Mouse (Mus musculus) thymus, postnatal 36 days (tissue): Measurements from ENCODE around the gene Snx32.

ENCODE experiments used
- DNase-seq, 2 experiments: peaks; one replicate each; pipeline ENCODE4 v3.0.0; 2022; ENCODE audit warnings: mixed read lengths in 2 of 2

Snx32 gene

DNA sequence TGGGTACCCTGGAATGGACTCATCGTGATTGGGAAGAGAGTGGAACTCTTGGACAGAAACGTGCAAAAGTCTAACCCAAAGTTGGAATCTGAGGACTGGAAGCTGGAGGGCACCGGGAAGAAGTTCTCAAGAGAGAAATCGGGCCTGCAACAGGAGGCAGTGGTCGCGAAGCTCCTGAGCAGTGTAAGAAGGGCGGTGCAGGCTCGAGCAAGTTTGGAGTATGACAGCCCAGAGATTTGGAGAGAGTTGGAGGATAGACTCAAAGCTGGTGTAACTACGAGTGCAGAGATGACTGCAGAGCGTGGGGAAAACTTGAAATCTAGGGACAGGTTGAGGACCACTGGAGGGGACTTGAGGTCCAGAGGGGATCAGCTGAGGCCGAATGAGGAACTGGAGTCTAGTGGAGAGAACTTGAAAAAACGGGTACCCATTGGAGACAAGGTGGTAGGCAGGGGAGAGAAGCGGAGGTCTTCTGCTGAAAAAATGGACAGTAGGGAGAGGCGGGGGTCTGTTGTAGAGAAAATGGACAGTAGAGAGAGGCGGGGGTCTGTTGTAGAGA, 815 bp upstream of the Snx32 start:
- DNase-seq = no peak

DNA sequence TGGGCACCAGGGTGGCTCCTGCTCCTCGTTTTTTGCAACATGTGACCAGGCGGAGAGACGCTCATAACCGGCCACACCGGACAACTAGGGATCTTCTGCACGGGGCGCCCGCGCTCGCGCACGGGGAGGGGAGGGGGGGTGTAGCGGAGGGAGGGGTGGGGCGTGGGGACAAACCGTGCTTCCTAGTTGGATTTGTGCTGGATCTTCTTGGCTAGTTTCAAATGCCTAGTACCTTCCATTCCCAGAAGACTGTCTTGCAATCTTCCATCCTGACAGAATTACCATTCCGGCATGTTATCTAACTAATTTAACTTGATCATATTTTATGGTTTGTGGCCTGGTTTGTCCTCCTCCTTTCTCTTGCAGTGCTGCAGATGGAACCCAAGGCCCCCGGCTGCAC, 6.7 kb downstream of the Snx32 start, which contains the start of gene 1700020D05Rik:
Gene 1700020D05Rik, minus strand, starts transcription at position 101 of the 400 bp plus-strand sequence.
- no peak for DNase-seq

GRCm38 (mm10) chr19:5500330-5500875, 9.9 kb downstream of the Snx32 start:
- no peak for DNase-seq

DNA sequence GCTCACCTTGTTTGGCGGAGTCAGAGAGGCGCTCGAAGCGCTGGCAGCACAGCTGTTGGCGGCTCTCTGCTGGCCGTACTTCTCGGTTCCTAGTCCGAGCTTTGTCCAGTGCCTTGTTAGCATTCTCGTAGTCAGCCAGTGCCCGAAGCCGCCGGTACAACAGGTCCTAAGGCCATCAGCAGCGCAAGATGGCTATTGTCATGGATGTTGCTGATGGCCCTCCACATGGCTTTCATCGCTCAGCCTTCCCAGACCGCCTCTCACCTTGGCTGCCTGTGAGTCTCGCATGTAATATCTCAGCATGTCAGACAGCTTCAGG, 14.3 kb downstream of the Snx32 start:
- DNase-seq = no peak

- no peak for DNase-seq
Measured at GRCm38 (mm10) chr19:5495353-5496051, 14.8 kb downstream of the Snx32 start.

- no peak for DNase-seq
Measured at GRCm38 (mm10) chr19:5494314-5494713, 16.0 kb downstream of the Snx32 start.

DNA sequence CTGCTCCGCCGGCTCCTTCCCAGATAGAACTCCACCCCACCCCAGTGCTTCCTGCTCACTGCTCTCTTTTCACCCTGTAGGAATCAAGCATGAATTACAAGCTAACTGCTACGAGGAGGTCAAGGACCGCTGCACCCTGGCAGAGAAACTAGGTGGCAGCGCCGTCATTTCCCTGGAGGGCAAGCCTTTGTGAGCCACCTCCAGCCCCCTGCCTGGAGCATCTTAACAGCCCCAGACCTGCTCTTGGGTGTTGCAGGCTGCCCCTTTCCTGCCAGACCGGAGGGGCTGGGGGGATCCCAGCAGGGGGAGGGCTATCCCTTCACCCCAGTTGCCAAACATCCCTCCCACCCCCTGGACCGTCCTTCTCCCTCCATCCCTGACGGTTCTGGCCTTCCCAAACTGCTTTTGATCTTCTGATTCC, 17.0 kb downstream of the Snx32 start:
- peak; percentile 3 to 38 for DNase-seq

DNA sequence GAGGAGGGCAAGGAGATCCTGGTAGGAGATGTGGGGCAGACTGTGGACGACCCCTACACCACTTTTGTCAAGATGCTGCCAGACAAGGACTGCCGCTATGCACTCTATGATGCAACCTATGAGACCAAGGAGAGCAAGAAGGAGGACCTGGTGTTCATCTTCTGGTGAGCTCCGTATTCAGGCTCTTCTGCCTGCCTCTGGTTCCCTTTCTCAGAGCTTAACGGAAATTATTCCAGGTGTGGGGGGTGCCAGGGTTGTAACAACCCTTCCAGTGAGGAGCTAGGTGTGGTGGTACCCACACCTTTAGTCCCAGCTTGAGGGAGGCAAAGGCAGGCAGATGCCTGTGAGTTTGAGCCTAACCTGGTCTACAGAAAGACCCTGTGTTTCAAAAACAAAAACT, 17.7 kb downstream of the Snx32 start:
- no peak for DNase-seq

GRCm38 (mm10) chr19:5490898-5491708, 19.2 kb downstream of the Snx32 start:
- peak; percentile 85 to 88 for DNase-seq

DNA sequence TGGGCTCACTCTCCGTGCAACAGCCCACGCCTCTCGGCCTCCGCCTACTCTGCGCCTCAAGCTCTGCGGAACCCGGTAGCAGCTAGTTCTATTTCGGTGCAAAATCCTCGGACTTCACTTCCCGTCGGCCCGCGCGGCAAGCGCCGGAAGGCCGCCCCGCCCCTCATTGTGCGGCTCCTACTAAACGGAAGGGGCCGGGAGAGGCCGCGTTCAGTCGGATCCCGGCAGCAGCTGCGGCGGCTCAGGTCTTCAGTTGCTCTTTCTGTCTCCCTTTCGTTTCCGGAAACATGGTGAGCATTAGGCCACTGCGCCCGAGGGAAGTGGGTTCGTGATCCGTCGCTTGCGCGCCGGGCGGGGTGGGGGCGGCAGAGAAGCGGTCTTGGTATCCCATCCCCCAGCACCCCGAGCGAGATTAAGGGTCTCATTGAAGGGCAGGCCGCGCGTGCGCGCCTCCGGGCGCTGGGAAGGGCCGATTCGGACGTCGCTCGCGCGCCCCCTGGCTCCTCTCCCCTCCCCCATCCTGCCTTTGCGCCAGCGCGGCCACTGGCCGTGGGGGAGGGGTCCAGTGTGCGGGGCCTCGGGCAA, 19.9 kb downstream of the Snx32 start, which contains the start of gene Cfl1:
Gene Cfl1, plus strand, starts transcription at position 143 of the 585 bp plus-strand sequence.
- peak; percentile 95 to 98 for DNase-seq

GRCm38 (mm10) chr19:5489721-5490120, 20.6 kb downstream of the Snx32 start:
- peak in 1 of 2 experiments; percentile 8 for DNase-seq

DNA sequence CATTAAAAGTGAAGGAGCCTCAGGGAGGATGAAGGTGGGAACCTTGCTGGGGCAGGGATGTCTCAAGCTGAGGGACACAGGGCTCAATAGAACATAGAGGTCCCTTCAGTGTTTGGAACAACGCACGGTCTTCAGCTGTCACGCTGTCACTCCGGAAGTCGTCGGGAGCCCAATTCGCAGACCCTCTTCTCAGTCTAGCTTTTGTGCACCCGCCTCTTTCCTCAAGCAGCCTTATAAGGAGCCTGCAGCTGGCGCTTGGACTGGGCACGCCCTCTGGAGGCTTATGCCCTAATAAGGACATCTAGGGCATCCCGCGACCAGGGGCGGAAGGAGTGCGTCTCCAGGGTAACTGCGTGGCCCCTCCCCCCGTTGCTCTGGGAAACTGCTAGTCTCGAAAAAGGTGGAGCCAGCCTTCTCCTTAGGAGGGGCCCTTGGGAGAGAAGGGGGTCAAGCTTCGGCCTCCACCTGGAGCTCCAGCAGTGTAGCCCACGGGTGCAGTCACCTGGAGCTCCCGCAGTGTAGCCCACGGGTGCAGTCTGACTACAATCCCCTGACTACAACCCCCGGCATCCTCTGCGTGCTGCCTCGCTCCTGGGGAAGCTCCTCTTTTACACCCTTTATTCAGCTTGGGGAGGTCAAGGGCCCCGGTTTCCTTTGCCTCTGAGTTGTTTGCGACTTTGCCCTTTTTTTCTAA, 21.3 kb downstream of the Snx32 start:
- DNase-seq = peak; percentile 98 to 99

DNA sequence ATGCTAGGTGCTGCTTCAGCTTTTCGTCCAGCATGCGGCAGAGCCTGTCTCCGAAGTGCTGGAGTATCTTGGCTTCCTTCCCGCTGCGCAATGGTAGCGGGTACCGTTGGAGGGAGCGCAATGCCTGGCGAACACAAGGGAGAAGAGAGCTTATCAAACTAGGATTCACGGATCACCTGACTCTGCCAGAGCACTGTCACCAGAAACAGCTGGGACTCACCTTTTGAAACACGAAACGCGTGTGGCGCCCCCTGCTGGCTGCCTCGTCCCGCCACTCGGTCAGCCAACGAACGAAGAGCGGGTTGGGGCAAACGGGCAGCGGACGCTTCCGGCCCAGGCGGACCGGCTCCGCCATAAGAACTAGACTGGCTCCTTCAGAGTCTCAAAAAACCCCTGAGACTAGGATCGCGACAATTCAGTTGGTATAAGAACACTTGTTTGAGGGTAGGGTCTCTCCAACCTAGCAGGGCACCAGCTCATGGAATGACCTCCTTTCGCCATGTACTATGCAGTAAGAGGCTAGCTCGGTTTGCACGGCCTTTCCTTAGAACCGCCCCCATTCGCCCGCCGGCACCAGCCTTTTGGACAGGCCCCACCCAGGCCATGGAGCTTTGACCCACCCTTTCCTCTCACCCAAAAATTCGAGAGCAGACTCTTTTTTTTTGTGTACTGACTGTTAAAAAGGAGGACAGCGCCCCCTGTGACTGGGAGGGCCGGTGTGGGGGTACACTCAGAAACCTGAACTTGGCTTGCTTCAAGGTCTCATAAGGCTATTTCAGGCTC, 22.4 kb downstream of the Snx32 start, which contains the start of gene Mus81:
Gene Mus81, minus strand, starts transcription at position 635 of the 783 bp plus-strand sequence.
- peak; percentile 94 to 96 for DNase-seq

DNA sequence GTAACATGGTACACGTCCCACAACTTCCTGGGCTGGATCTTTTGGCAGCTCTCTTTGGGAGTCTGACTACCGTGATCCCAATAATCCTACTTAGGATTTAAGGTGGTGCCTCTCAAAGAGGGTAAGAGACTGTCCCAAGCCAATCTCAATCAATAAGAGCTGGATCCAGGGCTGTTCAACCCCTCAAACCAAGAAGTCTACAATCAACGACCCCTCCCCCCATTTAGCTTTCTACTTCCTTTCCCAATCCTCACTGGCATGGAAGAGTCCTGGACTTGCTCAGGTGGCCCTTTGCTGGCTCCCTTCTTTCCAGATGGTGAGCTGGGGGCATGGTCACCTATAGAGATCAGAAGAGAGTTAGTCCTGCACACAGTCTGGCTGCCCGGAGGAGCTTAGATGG, 23.6 kb downstream of the Snx32 start:
- no peak for DNase-seq

DNA sequence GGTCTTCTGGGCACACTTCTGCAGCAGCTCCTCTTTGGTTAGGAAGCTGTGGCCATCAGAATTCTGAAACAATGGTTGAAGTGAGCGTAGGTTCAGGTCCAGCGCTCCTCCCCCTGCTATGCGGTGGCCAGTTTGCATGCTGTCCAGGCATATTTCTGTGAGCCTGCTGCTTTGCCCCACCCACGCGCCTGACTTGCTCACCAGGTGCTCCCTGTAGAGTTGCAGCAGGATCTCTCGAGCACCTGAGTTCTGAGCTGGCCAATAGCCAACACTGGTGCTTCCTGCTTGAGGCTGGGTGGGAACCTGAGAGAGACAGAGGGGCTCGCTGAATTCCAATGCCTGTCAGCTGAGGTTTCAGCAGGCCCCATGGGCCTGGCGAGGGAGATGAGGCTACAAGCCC, 24.1 kb downstream of the Snx32 start:
- no peak for DNase-seq

DNA sequence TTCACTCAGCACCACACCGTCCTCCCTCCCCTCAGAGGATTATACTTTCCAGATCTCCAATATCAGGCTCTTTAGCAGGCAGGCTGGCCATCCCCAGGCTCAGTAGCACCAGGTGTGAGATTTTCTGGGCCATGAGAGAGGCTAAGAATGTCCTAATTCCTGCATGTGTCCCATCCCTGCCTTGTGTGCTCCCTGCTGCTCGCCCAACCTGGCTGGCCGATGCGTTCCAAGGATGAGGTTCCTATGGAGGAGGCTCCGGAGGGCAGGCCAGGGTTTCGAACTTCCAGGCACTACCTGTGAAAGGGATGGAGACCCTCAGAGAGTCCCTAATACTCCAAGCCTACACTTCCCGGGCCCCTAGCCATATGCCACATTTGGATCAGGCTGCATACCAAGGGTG, 24.5 kb downstream of the Snx32 start:
- no peak for DNase-seq

- no peak for DNase-seq
Measured at GRCm38 (mm10) chr19:5485371-5485770, 25.0 kb downstream of the Snx32 start.

DNA sequence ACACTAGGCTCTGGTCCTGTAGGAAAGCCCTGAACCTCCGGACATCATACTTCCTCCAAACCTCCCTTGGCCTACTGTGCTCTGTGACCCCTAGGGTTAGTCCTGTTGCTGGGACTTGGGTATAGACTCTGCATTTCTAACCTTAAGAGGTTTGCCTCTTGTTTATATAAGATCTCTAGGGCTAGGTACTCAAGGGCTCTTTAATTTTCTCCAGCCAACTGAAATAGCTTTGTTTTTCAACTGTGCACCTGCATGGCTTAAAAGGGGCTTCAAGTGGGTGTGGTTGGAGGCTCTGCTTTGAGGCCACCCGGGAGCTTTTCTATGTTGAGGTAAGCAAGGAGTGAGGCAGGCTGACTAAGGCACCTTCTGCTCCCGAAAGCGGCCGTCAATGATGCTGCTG, 25.8 kb downstream of the Snx32 start:
- no peak for DNase-seq

GRCm38 (mm10) chr19:5483386-5484359, 26.7 kb downstream of the Snx32 start:
- no peak for DNase-seq

DNA sequence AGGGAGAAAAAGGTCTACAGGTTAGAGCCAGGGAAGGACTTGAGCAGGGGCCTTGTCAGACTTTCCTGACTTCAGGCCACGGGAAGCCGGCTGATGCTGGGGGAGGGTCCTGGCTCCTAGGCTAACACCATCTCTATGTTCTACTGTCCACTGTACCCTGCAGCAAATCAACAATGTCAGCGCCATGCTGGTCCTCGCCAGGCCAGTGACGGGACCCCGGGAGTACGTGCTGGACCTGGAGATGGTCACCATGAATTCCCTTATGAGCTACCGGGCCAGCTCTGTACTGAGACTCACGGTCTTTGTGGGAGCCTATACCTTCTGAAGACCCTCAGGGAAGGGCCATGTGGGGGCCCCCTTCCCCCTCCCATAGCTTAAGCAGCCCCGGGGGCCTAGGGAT, 28.9 kb downstream of the Snx32 start:
- no peak for DNase-seq
